Mouse (Mus musculus) stomach, embryonic 14.5 days (tissue): ENCODE data around the gene Prdm16. TPM values are rescaled to one million over a fixed set of nuclear protein-coding genes. Genes with fewer than 3 reads are reported as not detected.

Experiments used
- ATAC-seq: fragments of 200-750 bp; cut with Nextera tagmentation; 2 replicates; pipeline ENCODE4 v1.8.0; 2017; ENCODE audit warnings: low read depth, moderate TSS enrichment; ENCODE audit not compliant: insufficient number of reproducible peaks, insufficient read depth, low FRiP score
- H3K27ac ChIP-seq: fragments of 300-500 bp; sonication (generic); 2 replicates; pipeline ENCODE4 v1.5.1; 2014; ENCODE audit warnings: mild to moderate bottlenecking, low read length, moderate library complexity, mixed read lengths
- H3K27me3 ChIP-seq: fragments of 300-500 bp; sonication (generic); 2 replicates; pipeline ENCODE4 v1.6.1; 2014; ENCODE audit warnings: low read length, control low read depth, mixed read lengths; ENCODE audit not compliant: control insufficient read depth, insufficient read depth
- H3K36me3 ChIP-seq: fragments of 300-500 bp; sonication (generic); 2 replicates; pipeline ENCODE4 v1.6.1; 2014; ENCODE audit warnings: mild to moderate bottlenecking, control low read depth, low read length, moderate library complexity, mixed read lengths; ENCODE audit not compliant: control insufficient read depth, insufficient read depth
- H3K4me1 ChIP-seq: fragments of 300-500 bp; sonication (generic); 2 replicates; pipeline ENCODE4 v1.6.1; 2014; ENCODE audit warnings: low read length, control low read depth, mixed read lengths; ENCODE audit not compliant: control insufficient read depth, insufficient read depth
- H3K4me2 ChIP-seq: fragments of 300-500 bp; sonication (generic); replicated peaks from 2 replicates; pipeline ENCODE4 v1.6.1; 2014; ENCODE audit warnings: low read depth, low read length, control low read depth
- H3K4me3 ChIP-seq: fragments of 300-500 bp; sonication (generic); 2 replicates; pipeline ENCODE4 v1.5.1; 2014; ENCODE audit warnings: low read depth, low read length, control low read depth
- H3K9ac ChIP-seq: fragments of 300-500 bp; sonication (generic); replicated peaks from 2 replicates; pipeline ENCODE4 v1.6.1; 2014; ENCODE audit warnings: low read depth, mild to moderate bottlenecking, control low read depth, low read length, moderate library complexity, mixed read lengths
- H3K9me3 ChIP-seq: fragments of 300-500 bp; sonication (generic); 2 replicates; pipeline ENCODE4 v1.6.1; 2016; ENCODE audit warnings: low read depth, low read length, control low read depth; ENCODE audit not compliant: control insufficient read depth
- WGBS: fragments of 180-500 bp; shearing (Covaris S2); extraction: QIAGEN DNeasy Blood & Tissue Kit; methylation state at CpG from one replicate; pipeline ENCODE4 v1.1.7; 2014; 5-methylcytosine and 5-hydroxymethylcytosine counted together
- polyA plus RNA-seq: library from polyadenylated mRNA; unstranded; fragments of >200 nt; fragmentation: Nextera tagmentation; extraction: Ambion mirVana; gene quantifications from 2 replicates; pipeline ENCODE4 v1.2.1, GENCODE M21; 2014

Prdm16 gene
- polyA plus RNA-seq, 1 experiment from 2014 or later: 18.4 TPM

DNA sequence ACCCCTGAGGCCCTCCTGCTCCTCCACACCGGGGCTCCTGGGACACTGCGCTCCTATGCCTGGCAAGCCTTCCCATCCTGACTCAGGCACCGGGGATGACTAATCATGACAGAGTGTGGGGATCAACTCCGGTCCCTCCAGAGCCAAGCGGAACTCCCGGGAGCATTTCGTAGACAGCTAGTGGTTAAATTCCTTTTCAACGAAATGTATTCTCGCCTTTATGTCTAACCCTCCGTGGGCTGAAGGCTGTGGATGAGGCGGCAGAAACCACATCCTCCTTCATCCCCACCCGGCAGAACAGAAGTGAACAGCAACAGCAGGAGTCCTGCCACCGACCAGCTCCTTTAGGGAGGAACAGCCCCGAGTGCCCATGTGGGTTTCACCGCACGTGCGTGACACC, 211.4 kb downstream of the Prdm16 start:
- Histone ChIP-seq H3K9me3 (no peaks in the 10 kb centered on the region), H3K36me3 (no peaks in the 10 kb centered on the region), H3K4me1 (peaks cover 8% of the 10 kb centered on the region; the same call in 1 of the 2 replicates), H3K4me3 (no peak overlapping the region), H3K27me3 (no peaks in the 10 kb centered on the region), H3K4me2 (no peak overlapping the region), H3K9ac (no peak overlapping the region), H3K27ac (no peak overlapping the region)
- WGBS: 52% methylated on average over 17 of the region's 17 CpGs
- ATAC-seq: no peak

DNA sequence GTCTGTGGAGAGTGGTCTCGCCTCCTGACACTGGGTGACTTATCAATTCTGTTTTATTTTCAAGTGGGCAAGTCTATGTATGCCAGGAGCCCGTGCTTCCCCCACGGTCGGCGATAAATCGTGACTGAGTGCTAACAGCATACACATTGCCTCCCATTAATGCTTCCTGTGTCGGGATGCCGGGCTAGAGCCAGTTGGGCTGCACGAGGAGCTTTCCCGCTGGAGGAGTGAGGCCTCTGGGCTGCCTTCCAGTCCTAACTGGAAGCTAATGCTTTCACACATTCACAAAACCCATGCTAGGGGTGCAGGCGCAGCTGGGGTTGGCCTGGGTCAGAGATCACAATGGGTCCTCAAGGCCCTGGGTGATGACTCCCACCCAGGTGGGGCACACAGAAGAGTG, 212.0 kb downstream of the Prdm16 start:
- 0 out of 2 replicates have a peak, but pooled peaks have one; percentile 30 for ATAC-seq
- 35% methylated on average over 11 of the region's 11 CpGs for WGBS
- H3K9me3 ChIP-seq: no peaks in the 10 kb centered on the region
- H3K9ac ChIP-seq: no peak overlapping the region
- H3K4me1 ChIP-seq: peaks cover 8% of the 10 kb centered on the region; the same call in 1 of the 2 replicates
- H3K27ac ChIP-seq: peak overlapping the region; percentile 15; the same call in 1 of the 2 replicates
- no peak overlapping the region for H3K4me2 ChIP-seq
- no peaks in the 10 kb centered on the region for H3K27me3 ChIP-seq
- H3K36me3 ChIP-seq: no peaks in the 10 kb centered on the region
- no peak overlapping the region for H3K4me3 ChIP-seq

DNA sequence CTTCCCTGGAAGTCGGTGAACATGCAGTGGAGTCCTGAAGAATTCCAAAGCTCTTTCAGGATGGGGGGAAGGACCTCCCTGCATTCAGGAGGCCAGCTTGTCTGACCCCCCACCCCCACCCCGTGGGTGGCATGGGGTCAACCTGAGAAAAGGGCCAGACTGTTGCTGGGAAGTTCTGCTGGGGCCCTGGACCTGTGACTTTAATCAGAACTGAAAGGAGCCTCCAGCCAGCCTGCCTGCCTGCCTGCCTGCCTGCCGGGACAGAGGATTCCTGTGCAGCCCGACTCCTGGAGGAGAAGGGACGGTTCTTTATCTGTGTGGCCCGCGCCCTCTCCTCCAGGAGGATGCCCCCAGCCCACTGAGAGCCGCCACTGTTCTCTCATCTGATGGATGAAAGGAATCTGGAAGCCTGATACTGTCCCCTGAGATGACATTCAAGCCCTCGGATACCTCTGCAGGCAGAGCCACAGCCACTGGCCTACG, 214.2 kb downstream of the Prdm16 start:
- WGBS: 11% methylated on average over 10 of the region's 10 CpGs
- ATAC-seq: no peak
- H3K27me3 ChIP-seq: no peaks in the 10 kb centered on the region
- no peaks in the 10 kb centered on the region for H3K36me3 ChIP-seq
- no peak overlapping the region for H3K9ac ChIP-seq
- H3K4me3 ChIP-seq: no peak overlapping the region
- peaks cover 8% of the 10 kb centered on the region; the same call in 1 of the 2 replicates for H3K4me1 ChIP-seq
- H3K4me2 ChIP-seq: no peak overlapping the region
- no peaks in the 10 kb centered on the region for H3K9me3 ChIP-seq
- no peak overlapping the region for H3K27ac ChIP-seq

DNA sequence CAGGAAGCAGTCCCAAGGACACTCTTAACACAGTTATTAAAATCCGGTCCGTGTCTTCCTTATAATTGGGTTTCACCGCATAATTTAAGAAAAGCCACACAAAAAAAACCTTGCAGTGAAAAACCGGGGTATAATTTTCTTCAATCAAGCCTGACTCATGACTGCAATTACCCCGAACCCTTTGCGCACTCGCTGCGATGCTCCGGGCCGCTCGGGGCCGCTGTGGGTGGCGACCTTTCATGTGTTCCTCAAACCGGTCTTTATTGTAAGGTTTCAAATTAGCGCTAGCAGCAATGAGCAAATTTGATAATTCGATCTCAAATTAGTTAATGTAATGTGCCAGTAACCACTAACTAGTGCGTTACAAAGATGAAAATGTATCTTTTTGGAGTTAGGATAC, 215.9 kb downstream of the Prdm16 start:
- no peaks in the 10 kb centered on the region for H3K27me3 ChIP-seq
- no peaks in the 10 kb centered on the region for H3K36me3 ChIP-seq
- WGBS: 91% methylated on average over 17 of the region's 17 CpGs
- H3K27ac ChIP-seq: no peak overlapping the region
- no peak overlapping the region for H3K4me3 ChIP-seq
- H3K9ac ChIP-seq: no peak overlapping the region
- no peak overlapping the region for H3K4me2 ChIP-seq
- no peaks in the 10 kb centered on the region for H3K9me3 ChIP-seq
- peaks cover 8% of the 10 kb centered on the region; the same call in 1 of the 2 replicates for H3K4me1 ChIP-seq
- ATAC-seq: no peak

DNA sequence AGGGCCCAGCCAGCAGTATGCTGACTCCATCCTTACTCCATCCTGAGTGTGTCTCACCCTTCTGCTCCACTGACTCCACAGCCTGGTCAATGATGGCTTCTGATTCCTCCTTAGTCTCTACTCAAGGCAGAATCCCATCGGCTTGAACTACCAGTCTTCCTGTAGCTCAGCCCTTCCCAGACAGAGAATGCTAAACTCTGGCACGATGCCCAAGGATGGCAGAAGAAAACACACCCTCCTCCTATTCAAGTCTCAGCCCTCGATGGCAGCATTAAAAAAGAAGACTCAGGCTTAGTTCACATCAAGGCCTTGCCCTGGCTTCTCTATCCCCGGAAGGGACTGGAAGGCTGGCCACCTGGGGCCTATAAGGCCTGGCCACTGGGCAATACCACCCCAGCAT, 216.9 kb downstream of the Prdm16 start:
- ATAC-seq: no peak
- Histone ChIP-seq H3K4me2 (no peak overlapping the region), H3K27me3 (no peaks in the 10 kb centered on the region), H3K9me3 (no peaks in the 10 kb centered on the region), H3K9ac (no peak overlapping the region), H3K4me1 (peaks cover 6% of the 10 kb centered on the region; the same call in 1 of the 2 replicates), H3K27ac (no peak overlapping the region; the same call in 1 of the 2 replicates), H3K4me3 (no peak overlapping the region), H3K36me3 (no peaks in the 10 kb centered on the region)
- WGBS: 81% methylated on average over 4 of the region's 4 CpGs

DNA sequence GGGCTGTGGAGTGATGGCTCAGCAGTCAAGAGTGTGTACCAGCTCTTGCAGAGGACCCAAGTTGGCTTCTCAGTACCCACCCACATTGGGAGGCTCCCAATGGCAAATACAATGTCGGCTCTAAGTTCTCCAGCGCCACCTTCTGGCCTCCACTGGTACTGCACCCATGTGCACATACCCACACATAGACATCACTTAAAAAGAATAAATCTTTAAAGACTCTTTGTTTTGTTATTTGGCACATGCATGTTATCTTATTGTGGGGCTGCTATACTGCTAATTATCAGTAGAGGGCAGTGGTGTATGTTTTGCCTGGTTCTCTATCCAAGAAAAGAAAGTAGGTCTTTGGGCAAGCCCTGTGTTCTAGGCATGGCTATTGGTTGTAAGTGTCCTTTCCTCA, 217.7 kb downstream of the Prdm16 start:
- no peaks in the 10 kb centered on the region for H3K36me3 ChIP-seq
- H3K27ac ChIP-seq: peak overlapping the region; percentile 63; the same call in 1 of the 2 replicates
- no peak overlapping the region for H3K9ac ChIP-seq
- H3K4me3 ChIP-seq: no peak overlapping the region
- no peak; the same call in 1 of the 2 replicates for ATAC-seq
- H3K27me3 ChIP-seq: no peaks in the 10 kb centered on the region
- no peak overlapping the region for H3K4me2 ChIP-seq
- 34% methylated on average over 2 of the region's 2 CpGs for WGBS
- H3K4me1 ChIP-seq: peaks cover 4% of the 10 kb centered on the region; the same call in 1 of the 2 replicates
- no peaks in the 10 kb centered on the region for H3K9me3 ChIP-seq

DNA sequence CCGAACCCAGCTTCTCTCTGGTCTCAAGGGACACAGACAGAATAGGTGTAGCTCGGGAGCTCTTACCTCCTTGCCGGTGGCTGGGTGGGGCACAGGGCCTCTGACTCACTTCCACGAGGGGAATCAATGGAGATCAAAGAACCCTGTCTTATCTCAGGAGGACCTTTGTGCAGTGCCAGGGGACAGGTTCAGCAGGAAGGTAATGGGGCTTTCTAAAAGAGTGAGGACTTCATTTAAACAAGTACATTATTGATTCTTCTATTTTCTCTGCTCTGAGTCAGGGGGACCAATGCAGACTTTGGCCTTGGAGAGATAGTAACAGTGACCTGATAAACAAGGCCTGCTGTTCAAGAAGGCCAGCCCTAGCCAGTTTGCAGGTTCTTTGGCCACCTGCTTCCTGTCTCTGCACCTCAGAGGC, 218.3 kb downstream of the Prdm16 start:
- H3K36me3 ChIP-seq: no peaks in the 10 kb centered on the region
- no peak overlapping the region for H3K4me2 ChIP-seq
- no peaks in the 10 kb centered on the region for H3K9me3 ChIP-seq
- peak; percentile 75 for ATAC-seq
- H3K4me1 ChIP-seq: peaks cover 4% of the 10 kb centered on the region; the same call in 1 of the 2 replicates
- peak overlapping the region; percentile 63; the same call in 1 of the 2 replicates for H3K27ac ChIP-seq
- H3K27me3 ChIP-seq: no peaks in the 10 kb centered on the region
- H3K4me3 ChIP-seq: no peak overlapping the region
- 49% methylated on average over 4 of the region's 4 CpGs for WGBS
- no peak overlapping the region for H3K9ac ChIP-seq

DNA sequence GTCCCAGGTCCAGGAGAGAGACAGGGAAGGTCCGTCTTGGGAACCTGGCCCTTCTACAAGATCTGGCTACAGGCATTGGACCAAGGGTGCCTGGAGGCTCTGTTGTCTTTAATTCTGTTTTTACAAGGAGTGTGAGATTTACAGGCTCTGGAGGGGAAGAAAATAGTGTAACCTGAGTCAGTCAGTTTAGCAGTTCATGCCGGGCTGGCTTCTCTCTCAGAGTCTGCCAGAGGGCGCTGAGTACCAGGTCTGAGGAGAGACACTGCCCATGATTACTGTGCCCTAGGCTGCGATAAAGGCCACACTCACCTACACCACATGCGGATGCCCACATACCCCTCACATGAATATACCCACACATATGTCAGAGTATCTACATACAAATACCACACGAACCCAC, 219.9 kb downstream of the Prdm16 start:
- Histone ChIP-seq H3K9me3 (no peaks in the 10 kb centered on the region), H3K9ac (no peak overlapping the region), H3K27ac (no peak overlapping the region), H3K4me3 (no peak overlapping the region), H3K27me3 (no peaks in the 10 kb centered on the region), H3K4me2 (no peak overlapping the region), H3K36me3 (no peaks in the 10 kb centered on the region), H3K4me1 (no peaks in the 10 kb centered on the region)
- no peak for ATAC-seq
- WGBS: 68% methylated on average over 6 of the region's 6 CpGs

DNA sequence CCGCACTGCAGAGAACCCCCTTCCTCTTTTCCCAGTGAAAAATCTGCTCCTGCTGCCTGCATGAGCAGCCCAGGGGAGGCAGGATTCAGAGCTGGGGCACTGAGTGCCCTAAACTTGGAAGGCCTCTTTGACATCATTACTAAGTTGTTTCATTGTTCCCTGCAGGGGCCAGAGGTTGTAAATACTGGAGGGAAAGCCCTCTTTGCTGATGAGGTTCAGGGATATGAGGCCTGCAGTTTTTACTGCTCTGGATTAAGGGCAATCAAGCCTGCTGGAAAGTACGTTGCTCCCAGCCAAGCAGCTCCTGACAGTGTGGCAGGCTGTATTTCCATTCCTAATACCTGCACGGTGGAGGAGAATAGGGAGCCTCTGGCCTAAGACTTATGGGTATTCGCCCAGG, 221.8 kb downstream of the Prdm16 start:
- no peak for ATAC-seq
- Histone ChIP-seq H3K9ac (no peak overlapping the region), H3K4me1 (peaks cover 10% of the 10 kb centered on the region; the same call in 1 of the 2 replicates), H3K36me3 (no peaks in the 10 kb centered on the region), H3K27ac (no peak overlapping the region; the same call in 1 of the 2 replicates), H3K4me3 (no peak overlapping the region), H3K9me3 (no peaks in the 10 kb centered on the region), H3K4me2 (no peak overlapping the region), H3K27me3 (no peaks in the 10 kb centered on the region)
- 55% methylated on average over 4 of the region's 4 CpGs for WGBS
